Mouse (Mus musculus): ENCODE results near the gene Togaram1. TPM values are rescaled to one million over a fixed set of nuclear protein-coding genes. Genes with fewer than 3 reads are reported as not detected.

The Togaram1 gene
- total RNA-seq (2023) = 67.5 TPM

GRCm38 (mm10) chr12:64965124-64966026 lies at the start of gene Togaram1, which contains the start of gene Klhl28:
TSS of gene Togaram1 (plus strand) at chr12:64965804.
TSS of gene Klhl28 (minus strand) at chr12:64965534.

GRCm38 (mm10) chr12:64917578-64918471 lies 47.8 kb upstream of the Togaram1 start, which contains the start of gene Gm527:
TSS of gene Gm527 (plus strand) at chr12:64917906.

GRCm38 (mm10) chr12:65036190-65036870 lies 70.7 kb downstream of the Togaram1 start, which contains the start of gene Prpf39:
TSS of gene Prpf39 (plus strand) at chr12:65036333.

Other genes with a start within 250 kb of the Togaram1 start
- gene Gm527, start 47.9 kb upstream of the Togaram1 start, total RNA-seq (2023) = 5.5 TPM
- 22.7 TPM for gene Klhl28, start 270 bp upstream of the Togaram1 start, total RNA-seq (2023)
- gene Prpf39, start 70.5 kb downstream of the Togaram1 start, total RNA-seq (2023) = 119 TPM
- 92.2 TPM for gene Fkbp3, start 108.2 kb downstream of the Togaram1 start, total RNA-seq (2023)
- gene Fancm, start 109.8 kb downstream of the Togaram1 start, total RNA-seq (2023) = 13.4 TPM
- 2.6 TPM for gene Mis18bp1, start 206.8 kb downstream of the Togaram1 start, total RNA-seq (2023)

Data from CD8-positive naive resting alpha-beta T cell, adult 57 days (primary cell).